Mouse (Mus musculus): ENCODE results near the gene Klhl28. TPM values are rescaled to one million over a fixed set of nuclear protein-coding genes. Genes with fewer than 3 reads are reported as not detected.

The Klhl28 gene
- total RNA-seq (2014; rRNA removed) (15.7 TPM in 2 replicates), polyA plus RNA-seq (2015; fragmentation: Nextera tagmentation; extraction: Ambion mirVana) (20.7 and 21.4 TPM in 2 replicates)

GRCm38 (mm10) chr12:64965124-64966026 lies at the start of gene Klhl28, which contains the start of gene Togaram1:
Klhl28 (minus strand) TSS chr12:64965534.
Togaram1 (plus strand) TSS chr12:64965804.
- H3K27ac ChIP-seq, result peak within 1 kb of the TSS; percentile 95
- peak; percentile 100 for DNase-seq (ENCODE audit: low spot score)
- peaks cover 19% of the 10 kb centered on the region; the same call in 1 of the 2 replicates for H3K4me1 ChIP-seq (ENCODE audit: insufficient read depth, low read length)
- peak within 1 kb of the TSS; percentile 97 for H3K4me2 ChIP-seq (ENCODE audit: low read depth, low read length)
- TF ChIP-seq CTCF (IDR thresholded peaks at IDR 0.05; ENCODE audit: low read depth), result no peak
- under 1% methylated on average over 45 of the region's 45 CpGs for WGBS
- no peaks in the 10 kb centered on the region for H3K27me3 ChIP-seq (ENCODE audit: insufficient read depth, low read length)
- peak; percentile 99 for ATAC-seq
- H3K9me3 ChIP-seq (ENCODE audit: low read length), result no peaks in the 10 kb centered on the region
- peak within 1 kb of the TSS; percentile 93 for H3K9ac ChIP-seq (replicated peaks; ENCODE audit: low read length)
- no peaks in the 10 kb centered on the region for H3K36me3 ChIP-seq (ENCODE audit: insufficient read depth, low read length)
- peak within 1 kb of the TSS; percentile 98 for H3K4me3 ChIP-seq (ENCODE audit: low read length)

GRCm38 (mm10) chr12:65007725-65008124 lies 42.4 kb upstream of the Klhl28 start:
- peaks cover 39% of the 10 kb centered on the region for H3K36me3 ChIP-seq (ENCODE audit: insufficient read depth, low read length)
- no peak overlapping the region for H3K9ac ChIP-seq (replicated peaks; ENCODE audit: low read length)
- H3K27me3 ChIP-seq (ENCODE audit: insufficient read depth, low read length), result no peaks in the 10 kb centered on the region
- H3K4me3 ChIP-seq (ENCODE audit: low read length), result no peak overlapping the region
- ATAC-seq (no peak), DNase-seq (ENCODE audit: low spot score) (no peak)
- H3K4me2 ChIP-seq (ENCODE audit: low read depth, low read length), result no peak overlapping the region
- no peaks in the 10 kb centered on the region for H3K4me1 ChIP-seq (ENCODE audit: insufficient read depth, low read length)
- WGBS, result 93% methylated on average over 3 of the region's 3 CpGs
- H3K9me3 ChIP-seq (ENCODE audit: low read length), result no peaks in the 10 kb centered on the region
- TF ChIP-seq CTCF (IDR thresholded peaks at IDR 0.05; ENCODE audit: low read depth), result no peak
- no peak overlapping the region for H3K27ac ChIP-seq

GRCm38 (mm10) chr12:64977518-64977917 lies 12.2 kb upstream of the Klhl28 start:
- H3K36me3 ChIP-seq (ENCODE audit: insufficient read depth, low read length), result peaks cover 18% of the 10 kb centered on the region; the same call in 1 of the 2 replicates
- no peak for ATAC-seq
- no peak overlapping the region for H3K9ac ChIP-seq (replicated peaks; ENCODE audit: low read length)
- no peak overlapping the region for H3K27ac ChIP-seq
- no peak for DNase-seq (ENCODE audit: low spot score)
- no peak overlapping the region for H3K4me3 ChIP-seq (ENCODE audit: low read length)
- no peaks in the 10 kb centered on the region for H3K27me3 ChIP-seq (ENCODE audit: insufficient read depth, low read length)
- H3K4me1 ChIP-seq (ENCODE audit: insufficient read depth, low read length), result no peaks in the 10 kb centered on the region
- WGBS, result 90% methylated on average over 1 of the region's 1 CpGs
- no peak overlapping the region for H3K4me2 ChIP-seq (ENCODE audit: low read depth, low read length)
- no peak for TF ChIP-seq CTCF (IDR thresholded peaks at IDR 0.05; ENCODE audit: low read depth)
- no peaks in the 10 kb centered on the region for H3K9me3 ChIP-seq (ENCODE audit: low read length)

GRCm38 (mm10) chr12:64976191-64976590 lies 10.9 kb upstream of the Klhl28 start:
- WGBS, result 72% methylated on average over 1 of the region's 1 CpGs
- Histone ChIP-seq H3K27me3 (ENCODE audit: insufficient read depth, low read length) (no peaks in the 10 kb centered on the region), H3K9ac (replicated peaks; ENCODE audit: low read length) (no peak overlapping the region), H3K4me3 (ENCODE audit: low read length) (no peak overlapping the region), H3K36me3 (ENCODE audit: insufficient read depth, low read length) (peaks cover 18% of the 10 kb centered on the region; the same call in 1 of the 2 replicates), H3K27ac (no peak overlapping the region), H3K9me3 (ENCODE audit: low read length) (no peaks in the 10 kb centered on the region), H3K4me2 (ENCODE audit: low read depth, low read length) (no peak overlapping the region), H3K4me1 (ENCODE audit: insufficient read depth, low read length) (peaks cover 4% of the 10 kb centered on the region; the same call in 1 of the 2 replicates)
- DNase-seq (ENCODE audit: low spot score) (no peak), ATAC-seq (no peak)
- TF ChIP-seq CTCF (IDR thresholded peaks at IDR 0.05; ENCODE audit: low read depth), result no peak

- no peaks in the 10 kb centered on the region for H3K27me3 ChIP-seq (ENCODE audit: insufficient read depth, low read length)
- H3K9ac ChIP-seq (replicated peaks; ENCODE audit: low read length), result no peak overlapping the region
- H3K4me1 ChIP-seq (ENCODE audit: insufficient read depth, low read length), result peaks cover 8% of the 10 kb centered on the region; the same call in 1 of the 2 replicates
- H3K9me3 ChIP-seq (ENCODE audit: low read length), result no peaks in the 10 kb centered on the region
- TF ChIP-seq CTCF (IDR thresholded peaks at IDR 0.05; ENCODE audit: low read depth), result no peak
- WGBS, result 74% methylated on average over 6 of the region's 6 CpGs
- no peak overlapping the region for H3K27ac ChIP-seq
- DNase-seq (ENCODE audit: low spot score) (no peak), ATAC-seq (no peak)
- H3K4me2 ChIP-seq (ENCODE audit: low read depth, low read length), result no peak overlapping the region
- peaks cover 16% of the 10 kb centered on the region; the same call in 1 of the 2 replicates for H3K36me3 ChIP-seq (ENCODE audit: insufficient read depth, low read length)
- H3K4me3 ChIP-seq (ENCODE audit: low read length), result no peak overlapping the region
Observed at GRCm38 (mm10) chr12:64975558-64975957, 10.2 kb upstream of the Klhl28 start.

- Histone ChIP-seq H3K9ac (replicated peaks; ENCODE audit: low read length) (no peak overlapping the region), H3K4me1 (ENCODE audit: insufficient read depth, low read length) (peaks cover 17% of the 10 kb centered on the region; the same call in 1 of the 2 replicates)
Observed at GRCm38 (mm10) chr12:64972063-64972462, 6.7 kb upstream of the Klhl28 start.

More at GRCm38 (mm10) chr12:64972063-64972462, 6.7 kb upstream of the Klhl28 start:
- Histone ChIP-seq H3K9me3 (ENCODE audit: low read length) (no peaks in the 10 kb centered on the region), H3K4me3 (ENCODE audit: low read length) (no peak overlapping the region), H3K27me3 (ENCODE audit: insufficient read depth, low read length) (no peaks in the 10 kb centered on the region), H3K4me2 (ENCODE audit: low read depth, low read length) (peak overlapping the region; percentile 27; the same call in 1 of the 2 replicates), H3K27ac (no peak overlapping the region), H3K36me3 (ENCODE audit: insufficient read depth, low read length) (no peaks in the 10 kb centered on the region)
- DNase-seq (ENCODE audit: low spot score) (no peak), ATAC-seq (no peak)
- WGBS, result 67% methylated on average over 6 of the region's 6 CpGs
- TF ChIP-seq CTCF (IDR thresholded peaks at IDR 0.05; ENCODE audit: low read depth), result no peak
